Mouse (Mus musculus) thymus, adult 2 months (tissue): Measurements from ENCODE around the gene Ccdc173. TPM values are rescaled to one million over a fixed set of nuclear protein-coding genes. Genes with fewer than 3 reads are reported as not detected.

ENCODE experiments used
- DNase-seq: peaks from one replicate; pipeline ENCODE4 v3.0.0; 2021
- H3K27ac ChIP-seq: fragments of 200-500 bp; 2 replicates; pipeline ENCODE4 v1.5.1; 2012; ENCODE audit warnings: low read length, control low read depth; ENCODE audit not compliant: control insufficient read depth, insufficient read depth
- H3K27me3 ChIP-seq: fragments of 200-500 bp; 2 replicates; pipeline ENCODE4 v1.6.1; 2012; ENCODE audit warnings: mild to moderate bottlenecking, low read length, moderate library complexity, mixed read lengths; ENCODE audit not compliant: control insufficient read depth, insufficient read depth
- H3K36me3 ChIP-seq: fragments of 200-500 bp; 2 replicates; pipeline ENCODE4 v1.6.1; 2012; ENCODE audit warnings: mild to moderate bottlenecking, low read length, moderate library complexity; ENCODE audit not compliant: control insufficient read depth, insufficient read depth
- H3K4me1 ChIP-seq: fragments of 200-500 bp; replicated peaks from 2 replicates; pipeline ENCODE4 v1.6.1; 2012; ENCODE audit warnings: low read length; ENCODE audit not compliant: control insufficient read depth, insufficient read depth
- H3K4me3 ChIP-seq: fragments of 200-500 bp; 2 replicates; pipeline ENCODE4 v1.5.1; 2012; ENCODE audit warnings: mild to moderate bottlenecking, low read length, control low read depth, moderate library complexity; ENCODE audit not compliant: control insufficient read depth, insufficient read depth
- CTCF ChIP-seq: fragments of 200-500 bp; IDR thresholded peaks from 2 replicates; pipeline ENCODE4 v1.5.1; 2012; ENCODE audit warnings: mild to moderate bottlenecking, control low read depth, low read length, moderate library complexity, borderline replicate concordance; ENCODE audit not compliant: control insufficient read depth, poor library complexity, insufficient read depth; ENCODE audit errors: extremely low read depth
- POLR2A ChIP-seq: fragments of 200-500 bp; IDR thresholded peaks from 2 replicates; pipeline ENCODE4 v1.6.1; 2012; ENCODE audit warnings: mild to moderate bottlenecking, low read length, control low read depth, moderate library complexity; ENCODE audit not compliant: control insufficient read depth, poor library complexity, insufficient read depth; ENCODE audit errors: extremely low read depth
- WGBS: fragments of 180-500 bp; shearing (Covaris S2); methylation state at CpG from one replicate; pipeline ENCODE4 v1.1.7; 2018; 5-methylcytosine and 5-hydroxymethylcytosine counted together
- polyA plus RNA-seq: library from polyadenylated mRNA; depleted of rRNA; stranded (reverse); fragments of >200 nt; gene quantifications from 2 replicates; pipeline ENCODE4 v1.2.3, GENCODE M21; 2012

Ccdc173 gene
- polyA plus RNA-seq, 1 experiment, result 0.43 TPM

GRCm38 (mm10) chr2:69722650-69723518 lies 66.5 kb downstream of the Ccdc173 start:
- no peaks in the 10 kb centered on the region for H3K27me3 ChIP-seq
- under 1% methylated on average over 91 of the region's 91 CpGs for WGBS
- peak overlapping the region; percentile 93 for H3K4me3 ChIP-seq
- no peaks in the 10 kb centered on the region for H3K36me3 ChIP-seq
- no peaks in the 10 kb centered on the region; the same call in 1 of the 2 replicates for H3K4me1 ChIP-seq
- TF ChIP-seq CTCF (0 out of 2 replicates have a peak, but pooled peaks have one; percentile 21), POLR2A (0 out of 2 replicates have a peak, but pooled peaks have one; percentile 35)
- DNase-seq, result peak; percentile 90
- H3K27ac ChIP-seq, result peak overlapping the region; percentile 34; the same call in 1 of the 2 replicates

DNA sequence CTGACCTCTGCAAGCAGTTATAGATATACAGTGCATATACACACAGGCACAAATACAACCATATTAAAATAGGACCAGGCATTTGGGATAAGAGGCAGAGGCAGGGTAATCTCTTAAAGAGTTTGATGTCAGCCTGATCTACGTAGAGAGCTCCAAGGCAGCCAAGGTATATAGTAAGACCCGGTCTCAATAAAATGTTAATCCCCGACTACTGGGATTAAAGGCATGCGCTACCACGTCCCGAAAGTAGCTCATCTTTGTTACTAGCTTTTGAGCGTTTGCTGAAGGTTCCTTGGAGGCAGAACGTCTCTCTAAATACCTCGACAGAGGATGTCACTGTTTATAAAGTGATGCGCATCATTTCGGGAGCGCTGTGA lies 67.1 kb downstream of the Ccdc173 start, which contains the start of gene Ppig:
Gene Ppig, plus strand, starts transcription at position 273 of the 377 bp plus-strand sequence.
- 5% methylated on average over 12 of the region's 12 CpGs for WGBS
- Histone ChIP-seq H3K27ac (peak within 1 kb of the TSS; percentile 34; the same call in 1 of the 2 replicates), H3K4me1 (no peaks in the 10 kb centered on the region; the same call in 1 of the 2 replicates), H3K36me3 (no peaks in the 10 kb centered on the region), H3K27me3 (no peaks in the 10 kb centered on the region), H3K4me3 (peak within 1 kb of the TSS; percentile 93)
- no peak for TF ChIP-seq CTCF
- DNase-seq, result no peak

- Histone ChIP-seq H3K27me3 (no peaks in the 10 kb centered on the region), H3K27ac (no peak overlapping the region), H3K36me3 (no peaks in the 10 kb centered on the region), H3K4me1 (no peaks in the 10 kb centered on the region), H3K4me3 (no peak overlapping the region)
- TF ChIP-seq POLR2A (no peak), CTCF (no peak)
- WGBS, result 89% methylated on average over 1 of the region's 1 CpGs
- no peak for DNase-seq
These were observed 70.3 kb downstream of the Ccdc173 start for GRCm38 (mm10) chr2:69719121-69719520.

DNA sequence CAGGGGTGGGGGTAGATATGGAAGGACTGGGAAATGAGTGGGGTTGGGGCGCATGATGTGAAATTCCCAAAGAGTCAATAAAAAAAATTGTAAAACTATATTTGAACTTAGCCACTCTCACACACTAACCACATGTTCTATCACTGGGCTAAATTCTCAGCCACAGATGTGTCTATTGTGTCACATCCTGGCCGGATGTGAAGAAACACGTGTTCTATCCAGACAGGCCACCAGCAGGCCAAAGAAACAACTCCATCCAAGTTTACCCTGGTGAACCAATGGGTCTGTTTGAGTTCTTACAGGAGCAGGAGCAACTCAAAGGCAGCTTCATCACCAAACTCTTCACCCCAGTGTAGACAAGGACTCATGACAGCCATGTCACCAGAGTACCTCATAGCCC lies 72.9 kb downstream of the Ccdc173 start:
- Histone ChIP-seq H3K4me3 (no peak overlapping the region), H3K27ac (no peak overlapping the region), H3K27me3 (no peaks in the 10 kb centered on the region), H3K4me1 (no peaks in the 10 kb centered on the region), H3K36me3 (no peaks in the 10 kb centered on the region)
- no peak for TF ChIP-seq POLR2A
- no peak for TF ChIP-seq CTCF
- WGBS, result 60% methylated on average over 3 of the region's 3 CpGs
- no peak for DNase-seq

GRCm38 (mm10) chr2:69714126-69714525 lies 75.2 kb downstream of the Ccdc173 start:
- no peak for TF ChIP-seq POLR2A
- 87% methylated on average over 5 of the region's 5 CpGs for whole genome bisulfite sequencing
- DNase-seq, result no peak
- Histone ChIP-seq H3K27ac (no peak overlapping the region), H3K4me3 (no peak overlapping the region), H3K36me3 (no peaks in the 10 kb centered on the region), H3K4me1 (no peaks in the 10 kb centered on the region), H3K27me3 (no peaks in the 10 kb centered on the region)

GRCm38 (mm10) chr2:69713626-69714014 lies 75.8 kb downstream of the Ccdc173 start:
- no peak for DNase-seq
- Histone ChIP-seq H3K4me1 (no peaks in the 10 kb centered on the region), H3K27ac (no peak overlapping the region), H3K36me3 (no peaks in the 10 kb centered on the region), H3K27me3 (no peaks in the 10 kb centered on the region), H3K4me3 (no peak overlapping the region)
- TF ChIP-seq POLR2A (no peak), CTCF (no peak)
- WGBS, result 18% methylated on average over 4 of the region's 4 CpGs

DNA sequence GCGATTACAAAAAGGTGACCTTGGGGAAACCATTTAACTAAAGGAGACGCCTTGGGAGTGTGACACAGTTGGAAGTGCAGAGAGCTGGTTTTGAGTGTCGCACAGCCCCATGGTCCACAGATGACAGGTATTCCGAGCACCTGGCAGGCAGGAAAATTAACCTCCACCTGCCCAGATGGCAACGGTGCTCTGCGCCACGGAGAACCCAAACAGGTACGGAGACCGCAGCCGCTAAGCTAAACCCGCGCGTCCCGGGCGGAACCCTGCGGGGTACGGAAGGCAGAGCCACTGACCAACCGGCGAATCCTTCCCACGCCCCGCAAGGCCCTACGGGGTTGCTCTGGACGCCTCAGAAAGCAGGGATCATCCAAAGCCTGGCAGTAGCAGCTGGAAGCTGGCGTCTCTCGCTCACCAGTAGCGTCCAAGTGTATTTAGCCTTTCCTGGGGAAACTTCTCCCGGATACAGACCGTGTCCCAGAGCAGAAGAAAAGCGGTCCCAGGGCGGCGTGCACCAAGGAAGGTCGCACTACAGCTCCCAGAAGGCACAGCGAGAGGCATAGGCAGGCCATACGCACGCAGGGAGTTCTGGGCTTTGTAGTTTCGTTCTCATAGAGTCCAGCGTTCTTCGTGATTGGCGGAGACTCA lies 76.3 kb downstream of the Ccdc173 start, which contains the start of gene Fastkd1:
Gene Fastkd1, minus strand, starts transcription at position 536 of the 645 bp plus-strand sequence.
- WGBS, result under 1% methylated on average over 39 of the region's 39 CpGs
- no peaks in the 10 kb centered on the region for H3K36me3 ChIP-seq
- peak; percentile 84 for DNase-seq
- TF ChIP-seq POLR2A (no peak), CTCF (no peak)
- peak within 1 kb of the TSS; percentile 82 for H3K4me3 ChIP-seq
- H3K27ac ChIP-seq, result no peak within 1 kb of the TSS
- no peaks in the 10 kb centered on the region for H3K4me1 ChIP-seq
- no peaks in the 10 kb centered on the region for H3K27me3 ChIP-seq
